Mouse (Mus musculus): ENCODE data around the gene Arhgap40. TPM values are rescaled to one million over a fixed set of nuclear protein-coding genes. Genes with fewer than 3 reads are reported as not detected.

Gene Arhgap40
- polyA plus RNA-seq, 1 experiment from 2014 or later: not detected

DNA sequence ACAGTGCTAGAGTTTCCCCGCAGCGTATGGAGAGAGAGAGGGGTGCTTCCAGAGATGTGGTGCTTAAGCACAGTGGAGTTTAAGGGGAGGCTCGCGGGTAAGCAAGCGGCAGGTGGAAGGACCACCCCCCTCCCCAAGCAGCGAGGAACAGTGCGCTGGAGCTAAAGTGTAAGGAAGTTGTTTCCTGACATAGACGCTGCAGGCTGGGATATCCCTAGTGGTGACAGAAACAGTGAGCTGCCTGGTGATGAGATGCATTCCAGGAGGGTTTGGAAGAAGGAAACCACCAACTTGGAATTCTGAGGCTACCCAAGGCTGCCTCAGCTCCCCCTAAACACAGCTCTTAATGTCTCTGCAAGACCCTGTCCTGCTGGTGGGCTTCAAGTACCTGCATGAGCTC is 43.2 kb downstream of the Arhgap40 start:
- peak overlapping the region; percentile 24 for H3K4me3 ChIP-seq
- peaks cover 11% of the 10 kb centered on the region; the same call in 1 of the 2 replicates for H3K4me1 ChIP-seq
- H3K9me3 ChIP-seq (replicated peaks): no peaks in the 10 kb centered on the region
- H3K27me3 ChIP-seq (ENCODE audit: low read depth, poor library complexity, severe bottlenecking): peaks cover 59% of the 10 kb centered on the region
- no peaks in the 10 kb centered on the region for H3K36me3 ChIP-seq
- no peak overlapping the region for H3K27ac ChIP-seq
- DNase-seq (ENCODE audit: low spot score): no peak
- 2% methylated on average over 8 of the region's 8 CpGs for WGBS

DNA sequence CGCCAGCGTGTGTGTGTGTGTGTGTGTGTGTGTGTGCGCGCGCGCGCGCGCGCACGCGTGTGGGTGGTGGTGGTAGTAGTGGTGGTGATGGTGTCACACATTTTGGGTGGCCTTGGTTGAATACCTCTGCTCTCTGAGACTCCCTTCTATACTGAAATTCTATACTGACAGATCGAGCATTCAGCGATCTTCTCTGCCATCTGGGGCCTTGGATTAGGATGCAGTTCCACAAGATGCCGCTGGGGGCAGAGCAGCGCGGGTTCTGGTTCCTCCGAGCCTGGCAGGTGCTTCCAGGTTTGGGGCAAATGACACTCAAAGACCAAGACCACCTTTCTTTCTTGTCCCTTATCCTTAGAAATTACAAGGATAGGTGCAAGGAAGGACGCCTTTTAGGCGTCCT is 43.6 kb downstream of the Arhgap40 start:
- Histone ChIP-seq H3K4me1 (peaks cover 14% of the 10 kb centered on the region), H3K27me3 (ENCODE audit: low read depth, poor library complexity, severe bottlenecking) (peaks cover 56% of the 10 kb centered on the region), H3K27ac (no peak overlapping the region), H3K4me3 (peak overlapping the region; percentile 24), H3K36me3 (no peaks in the 10 kb centered on the region), H3K9me3 (replicated peaks) (no peaks in the 10 kb centered on the region)
- under 1% methylated on average over 20 of the region's 20 CpGs for WGBS
- peak; percentile 84 for DNase-seq (ENCODE audit: low spot score)

DNA sequence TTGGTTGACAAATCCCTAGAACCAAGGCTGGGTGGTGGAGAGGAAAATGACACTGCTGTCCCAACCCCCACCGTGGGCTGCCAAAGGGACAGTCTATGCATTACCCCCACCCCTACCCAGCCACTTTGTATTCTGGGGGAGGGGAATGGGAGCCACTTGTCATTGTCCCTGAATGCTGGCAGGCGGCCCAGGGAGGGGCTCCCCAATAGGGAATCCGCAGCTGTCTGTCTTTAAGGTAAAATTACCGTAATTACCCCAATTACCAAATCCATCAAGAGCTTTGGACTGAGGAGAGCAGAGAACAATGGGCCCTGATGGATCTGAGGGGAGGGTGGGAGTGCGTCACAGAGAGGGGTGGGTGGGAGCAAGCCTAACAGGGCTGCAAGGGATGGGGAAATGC is 44.2 kb downstream of the Arhgap40 start:
- WGBS: 9% methylated on average over 5 of the region's 5 CpGs
- no peak overlapping the region for H3K4me3 ChIP-seq
- H3K27me3 ChIP-seq (ENCODE audit: low read depth, poor library complexity, severe bottlenecking): peaks cover 53% of the 10 kb centered on the region
- no peak overlapping the region for H3K27ac ChIP-seq
- no peaks in the 10 kb centered on the region for H3K9me3 ChIP-seq (replicated peaks)
- no peaks in the 10 kb centered on the region for H3K36me3 ChIP-seq
- peaks cover 14% of the 10 kb centered on the region for H3K4me1 ChIP-seq
- no peak for DNase-seq (ENCODE audit: low spot score)

- H3K4me3 ChIP-seq: no peak overlapping the region
- H3K4me1 ChIP-seq: peaks cover 14% of the 10 kb centered on the region
- no peak overlapping the region for H3K27ac ChIP-seq
- 62% methylated on average over 6 of the region's 6 CpGs for WGBS
- no peaks in the 10 kb centered on the region for H3K36me3 ChIP-seq
- H3K27me3 ChIP-seq (ENCODE audit: low read depth, poor library complexity, severe bottlenecking): peaks cover 47% of the 10 kb centered on the region
- no peaks in the 10 kb centered on the region for H3K9me3 ChIP-seq (replicated peaks)
- no peak for DNase-seq (ENCODE audit: low spot score)
Observed at GRCm38 (mm10) chr2:158559945-158560344, 47.3 kb downstream of the Arhgap40 start.

DNA sequence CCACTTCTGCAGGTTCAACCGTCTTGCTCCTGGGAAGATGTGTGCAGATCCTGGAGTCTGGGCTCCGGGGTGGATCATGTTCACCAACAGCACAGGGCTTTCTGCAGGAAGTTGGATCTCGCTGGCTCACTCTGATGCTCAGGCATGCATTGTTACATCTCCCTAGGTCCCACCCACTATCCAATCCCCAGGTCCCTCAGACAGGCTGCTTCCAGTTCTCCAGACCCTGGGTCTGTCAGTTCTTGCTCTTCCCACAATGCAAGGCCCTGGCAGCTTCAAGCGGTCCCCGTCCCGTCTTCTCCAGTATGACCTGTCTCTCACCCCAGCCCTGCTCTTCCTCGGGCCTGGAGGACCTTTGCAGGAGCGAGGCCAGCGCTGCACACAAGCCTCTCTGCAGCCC is 48.2 kb downstream of the Arhgap40 start:
- no peaks in the 10 kb centered on the region for H3K36me3 ChIP-seq
- WGBS: 18% methylated on average over 9 of the region's 9 CpGs
- H3K9me3 ChIP-seq (replicated peaks): no peaks in the 10 kb centered on the region
- DNase-seq (ENCODE audit: low spot score): no peak
- no peak overlapping the region for H3K4me3 ChIP-seq
- H3K27me3 ChIP-seq (ENCODE audit: low read depth, poor library complexity, severe bottlenecking): peaks cover 47% of the 10 kb centered on the region
- H3K4me1 ChIP-seq: peaks cover 7% of the 10 kb centered on the region
- no peak overlapping the region for H3K27ac ChIP-seq

GRCm38 (mm10) chr2:158561371-158562144 is 49.0 kb downstream of the Arhgap40 start:
- H3K27ac ChIP-seq: no peak overlapping the region
- H3K4me3 ChIP-seq: no peak overlapping the region
- peaks cover 3% of the 10 kb centered on the region; the same call in 1 of the 2 replicates for H3K4me1 ChIP-seq
- no peaks in the 10 kb centered on the region for H3K36me3 ChIP-seq
- no peak for DNase-seq (ENCODE audit: low spot score)
- 27% methylated on average over 3 of the region's 3 CpGs for WGBS
- no peaks in the 10 kb centered on the region for H3K9me3 ChIP-seq (replicated peaks)
- H3K27me3 ChIP-seq (ENCODE audit: low read depth, poor library complexity, severe bottlenecking): peaks cover 48% of the 10 kb centered on the region

- WGBS: 32% methylated on average over 13 of the region's 13 CpGs
- Histone ChIP-seq H3K9me3 (replicated peaks) (no peaks in the 10 kb centered on the region), H3K27ac (no peak overlapping the region), H3K27me3 (ENCODE audit: low read depth, poor library complexity, severe bottlenecking) (peaks cover 16% of the 10 kb centered on the region; the same call in 1 of the 2 replicates), H3K36me3 (no peaks in the 10 kb centered on the region), H3K4me3 (no peak overlapping the region), H3K4me1 (no peaks in the 10 kb centered on the region)
- peak; percentile 80 for DNase-seq (ENCODE audit: low spot score)
Observed at GRCm38 (mm10) chr2:158570421-158571081, 58.0 kb downstream of the Arhgap40 start.

DNA sequence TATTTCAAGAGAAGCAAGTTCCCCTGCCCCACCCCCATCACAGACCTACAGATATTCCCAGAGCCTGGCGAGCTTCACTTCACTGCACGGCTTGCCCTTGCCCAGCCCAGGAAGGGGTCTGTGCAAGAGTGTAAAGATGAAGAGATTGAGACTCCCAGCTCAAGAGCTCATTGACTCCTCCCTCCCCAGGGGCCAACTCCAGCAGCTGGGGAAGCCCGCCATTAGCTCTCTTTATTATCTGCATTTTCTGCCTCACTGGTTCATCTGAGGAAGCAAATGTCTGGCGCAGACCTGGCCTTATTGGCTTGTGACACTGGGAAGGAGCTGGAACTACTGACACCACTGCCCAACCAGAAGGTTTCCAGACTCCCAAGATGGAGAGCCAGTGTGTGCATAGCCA is 67.4 kb downstream of the Arhgap40 start:
- Histone ChIP-seq H3K36me3 (no peaks in the 10 kb centered on the region), H3K4me3 (no peak overlapping the region), H3K27ac (no peak overlapping the region), H3K4me1 (no peaks in the 10 kb centered on the region), H3K9me3 (replicated peaks) (no peaks in the 10 kb centered on the region), H3K27me3 (ENCODE audit: low read depth, poor library complexity, severe bottlenecking) (no peaks in the 10 kb centered on the region)
- 78% methylated on average over 4 of the region's 4 CpGs for WGBS
- DNase-seq (ENCODE audit: low spot score): no peak

- H3K9me3 ChIP-seq (replicated peaks): no peaks in the 10 kb centered on the region
- H3K36me3 ChIP-seq: no peaks in the 10 kb centered on the region
- H3K27me3 ChIP-seq (ENCODE audit: low read depth, poor library complexity, severe bottlenecking): peaks cover 5% of the 10 kb centered on the region
- H3K4me1 ChIP-seq: peaks cover 11% of the 10 kb centered on the region
- DNase-seq (ENCODE audit: low spot score): peak; percentile 76
- H3K27ac ChIP-seq: no peak overlapping the region
- H3K4me3 ChIP-seq: no peak overlapping the region
- 11% methylated on average over 12 of the region's 12 CpGs for WGBS
Observed at GRCm38 (mm10) chr2:158584621-158585358, 72.2 kb downstream of the Arhgap40 start.

GRCm38 (mm10) chr2:158588524-158589271 is 76.1 kb downstream of the Arhgap40 start:
- Histone ChIP-seq H3K36me3 (no peaks in the 10 kb centered on the region), H3K4me3 (no peak overlapping the region), H3K4me1 (peaks cover 17% of the 10 kb centered on the region), H3K27ac (no peak overlapping the region), H3K9me3 (replicated peaks) (no peaks in the 10 kb centered on the region), H3K27me3 (ENCODE audit: low read depth, poor library complexity, severe bottlenecking) (peaks cover 5% of the 10 kb centered on the region)
- no peak for DNase-seq (ENCODE audit: low spot score)
- WGBS: 38% methylated on average over 8 of the region's 8 CpGs

- 69% methylated on average over 3 of the region's 3 CpGs for WGBS
- peaks cover 13% of the 10 kb centered on the region for H3K27me3 ChIP-seq (ENCODE audit: low read depth, poor library complexity, severe bottlenecking)
- no peak for DNase-seq (ENCODE audit: low spot score)
- peaks cover 23% of the 10 kb centered on the region for H3K4me1 ChIP-seq
- H3K27ac ChIP-seq: no peak overlapping the region
- no peaks in the 10 kb centered on the region for H3K9me3 ChIP-seq (replicated peaks)
- no peak overlapping the region for H3K4me3 ChIP-seq
- no peaks in the 10 kb centered on the region for H3K36me3 ChIP-seq
Observed at GRCm38 (mm10) chr2:158590495-158590894, 77.9 kb downstream of the Arhgap40 start.

GRCm38 (mm10) chr2:158591286-158591685 is 78.7 kb downstream of the Arhgap40 start:
- H3K4me3 ChIP-seq: no peak overlapping the region
- WGBS: 47% methylated on average over 5 of the region's 5 CpGs
- H3K4me1 ChIP-seq: peaks cover 25% of the 10 kb centered on the region
- peaks cover 17% of the 10 kb centered on the region for H3K27me3 ChIP-seq (ENCODE audit: low read depth, poor library complexity, severe bottlenecking)
- DNase-seq (ENCODE audit: low spot score): no peak
- H3K9me3 ChIP-seq (replicated peaks): no peaks in the 10 kb centered on the region
- no peak overlapping the region for H3K27ac ChIP-seq
- no peaks in the 10 kb centered on the region for H3K36me3 ChIP-seq
